Mouse (Mus musculus) hindbrain, embryonic 13.5 days (tissue): ENCODE data around the gene Mfge8. TPM values are rescaled to one million over a fixed set of nuclear protein-coding genes. Genes with fewer than 3 reads are reported as not detected.

Experiments
- ATAC-seq: fragments of 200-750 bp; cut with Nextera tagmentation; 2 replicates; pipeline ENCODE4 v1.8.0; 2017; ENCODE audit warnings: moderate TSS enrichment; ENCODE audit not compliant: low FRiP score
- H3K27ac ChIP-seq: fragments of 300-500 bp; sonication (generic); 2 replicates; pipeline ENCODE4 v1.5.1; 2015; ENCODE audit warnings: inconsistent platforms, mild to moderate bottlenecking, moderate library complexity
- H3K27me3 ChIP-seq: fragments of 300-500 bp; sonication (generic); 2 replicates; pipeline ENCODE4 v1.6.1; 2015; ENCODE audit warnings: mild to moderate bottlenecking, inconsistent platforms
- H3K36me3 ChIP-seq: fragments of 300-500 bp; sonication (generic); 2 replicates; pipeline ENCODE4 v1.6.1; 2015; ENCODE audit warnings: mild to moderate bottlenecking, inconsistent platforms
- H3K4me1 ChIP-seq: fragments of 300-500 bp; sonication (generic); replicated peaks from 2 replicates; pipeline ENCODE4 v1.6.1; 2015; ENCODE audit warnings: inconsistent platforms
- H3K4me2 ChIP-seq: fragments of 300-500 bp; sonication (generic); 2 replicates; pipeline ENCODE4 v1.6.1; 2015; ENCODE audit warnings: inconsistent platforms, mild to moderate bottlenecking, moderate library complexity
- H3K4me3 ChIP-seq: fragments of 300-500 bp; sonication (generic); 2 replicates; pipeline ENCODE4 v1.5.1; 2015; ENCODE audit warnings: mild to moderate bottlenecking, inconsistent platforms
- H3K9ac ChIP-seq: fragments of 300-500 bp; sonication (generic); 2 replicates; pipeline ENCODE4 v1.6.1; 2015; ENCODE audit warnings: mild to moderate bottlenecking, inconsistent platforms
- H3K9me3 ChIP-seq: fragments of 300-500 bp; sonication (generic); 2 replicates; pipeline ENCODE4 v1.6.1; 2016; ENCODE audit warnings: inconsistent platforms
- WGBS: fragments of 180-500 bp; shearing (Covaris S2); methylation state at CpG from one replicate; pipeline ENCODE4 v1.1.7; 2015; 5-methylcytosine and 5-hydroxymethylcytosine counted together
- polyA plus RNA-seq: library from polyadenylated mRNA; unstranded; fragments of >200 nt; fragmentation: Nextera tagmentation; extraction: Ambion mirVana; gene quantifications from 2 replicates; pipeline ENCODE4 v1.2.1, GENCODE M21; 2015

Gene Mfge8
- 86.5 and 97.8 TPM in 2 replicates for polyA plus RNA-seq

DNA sequence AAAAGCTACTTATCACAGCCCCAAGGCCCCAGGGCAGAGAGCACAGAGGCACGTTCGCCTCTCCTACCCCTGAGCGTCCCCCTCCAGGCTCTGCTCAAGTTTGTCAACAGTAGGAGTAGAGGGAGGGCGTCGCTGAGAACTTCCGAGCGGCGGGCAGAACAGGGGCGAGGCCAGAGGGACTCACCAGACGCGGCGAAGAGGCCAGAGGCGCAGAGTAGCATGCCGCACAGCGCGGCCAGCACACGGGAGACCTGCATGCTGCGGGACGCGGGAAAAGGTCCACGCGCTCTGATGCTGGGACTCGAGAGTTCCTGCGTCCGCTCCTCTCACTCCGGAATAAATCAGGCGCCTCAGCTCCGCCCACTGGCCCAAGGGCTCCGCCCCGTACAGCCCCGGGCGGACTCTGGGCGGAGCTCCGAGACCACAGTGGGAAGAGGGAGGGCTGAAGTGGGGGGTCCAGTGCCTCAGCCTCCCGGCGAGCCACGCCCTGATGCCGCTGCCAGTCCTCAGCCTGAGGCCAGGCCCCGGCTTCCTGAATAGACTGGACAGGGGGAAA is at the start of gene Mfge8:
TSS of gene Mfge8 (minus strand) at position 350 of the 556 bp plus-strand sequence.
- under 1% methylated on average over 39 of the region's 39 CpGs for WGBS
- Histone ChIP-seq H3K9me3 (no peaks in the 10 kb centered on the region), H3K9ac (peak within 1 kb of the TSS; percentile 69), H3K4me3 (peak within 1 kb of the TSS; percentile 54), H3K36me3 (no peaks in the 10 kb centered on the region), H3K4me2 (peak within 1 kb of the TSS; percentile 90), H3K4me1 (peaks cover 23% of the 10 kb centered on the region), H3K27ac (peak within 1 kb of the TSS; percentile 13; the same call in 1 of the 2 replicates), H3K27me3 (peaks cover 8% of the 10 kb centered on the region; the same call in 1 of the 2 replicates)
- peak; percentile 92 for ATAC-seq

- 0 out of 2 replicates have a peak overlapping the region, but pooled peaks have one; percentile 1 for H3K9ac ChIP-seq
- peak; percentile 94 for ATAC-seq
These were observed 45.9 kb upstream of the Mfge8 start for GRCm38 (mm10) chr7:79194560-79195413.

GRCm38 (mm10) chr7:79193936-79194335 is 45.1 kb upstream of the Mfge8 start:
- peaks cover 30% of the 10 kb centered on the region for H3K4me1 ChIP-seq
- H3K27me3 ChIP-seq: no peaks in the 10 kb centered on the region
- H3K4me2 ChIP-seq: no peak overlapping the region
- H3K9me3 ChIP-seq: no peaks in the 10 kb centered on the region
- peak overlapping the region; percentile 80 for H3K27ac ChIP-seq
- WGBS: 75% methylated on average over 5 of the region's 5 CpGs
- ATAC-seq: no peak
- no peak overlapping the region for H3K4me3 ChIP-seq
- no peaks in the 10 kb centered on the region for H3K36me3 ChIP-seq
- no peak overlapping the region for H3K9ac ChIP-seq

More at GRCm38 (mm10) chr7:79194560-79195413, 45.9 kb upstream of the Mfge8 start:
- Histone ChIP-seq H3K4me1 (peaks cover 24% of the 10 kb centered on the region), H3K27me3 (no peaks in the 10 kb centered on the region), H3K27ac (peak overlapping the region; percentile 80), H3K4me2 (no peak overlapping the region), H3K36me3 (no peaks in the 10 kb centered on the region), H3K4me3 (no peak overlapping the region), H3K9me3 (no peaks in the 10 kb centered on the region)
- 64% methylated on average over 16 of the region's 16 CpGs for WGBS

GRCm38 (mm10) chr7:79191501-79191900 is 42.6 kb upstream of the Mfge8 start:
- WGBS: 64% methylated on average over 5 of the region's 5 CpGs
- Histone ChIP-seq H3K4me2 (no peak overlapping the region), H3K36me3 (no peaks in the 10 kb centered on the region), H3K27me3 (no peaks in the 10 kb centered on the region), H3K4me1 (peaks cover 30% of the 10 kb centered on the region), H3K9ac (no peak overlapping the region), H3K9me3 (no peaks in the 10 kb centered on the region), H3K4me3 (no peak overlapping the region), H3K27ac (no peak overlapping the region)
- no peak for ATAC-seq

DNA sequence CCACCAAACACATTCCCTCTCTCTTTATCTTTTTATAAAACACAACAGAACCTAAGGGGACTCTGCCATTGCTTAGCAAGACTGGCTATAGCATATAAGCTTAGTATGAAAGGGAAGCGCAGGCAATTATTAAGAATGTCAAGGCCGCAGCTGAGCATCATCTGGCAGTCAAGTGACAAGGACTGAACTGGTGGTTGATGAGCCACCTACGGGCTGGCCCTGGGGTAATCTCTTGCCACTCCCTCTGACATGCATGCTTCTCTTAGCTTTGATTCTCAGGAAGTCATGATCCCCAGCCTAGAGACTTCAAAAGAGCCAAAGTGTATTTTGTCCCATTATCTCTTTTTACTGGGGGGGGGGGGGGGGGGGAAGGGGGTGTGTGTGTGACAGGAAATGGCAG is 41.7 kb upstream of the Mfge8 start:
- H3K27me3 ChIP-seq: no peaks in the 10 kb centered on the region
- no peak for ATAC-seq
- no peak overlapping the region for H3K9ac ChIP-seq
- H3K4me1 ChIP-seq: peaks cover 30% of the 10 kb centered on the region
- H3K4me2 ChIP-seq: no peak overlapping the region
- H3K36me3 ChIP-seq: no peaks in the 10 kb centered on the region
- WGBS: 41% methylated on average over 3 of the region's 3 CpGs
- H3K27ac ChIP-seq: no peak overlapping the region; the same call in 1 of the 2 replicates
- no peaks in the 10 kb centered on the region for H3K9me3 ChIP-seq
- no peak overlapping the region for H3K4me3 ChIP-seq

- WGBS: 32% methylated on average over 3 of the region's 5 CpGs
- Histone ChIP-seq H3K27ac (no peak overlapping the region), H3K9ac (no peak overlapping the region), H3K4me3 (no peak overlapping the region), H3K36me3 (no peaks in the 10 kb centered on the region), H3K9me3 (no peaks in the 10 kb centered on the region), H3K4me1 (peaks cover 18% of the 10 kb centered on the region), H3K4me2 (no peak overlapping the region), H3K27me3 (no peaks in the 10 kb centered on the region)
- ATAC-seq: no peak
These were observed 40.4 kb upstream of the Mfge8 start for GRCm38 (mm10) chr7:79189211-79189610.

DNA sequence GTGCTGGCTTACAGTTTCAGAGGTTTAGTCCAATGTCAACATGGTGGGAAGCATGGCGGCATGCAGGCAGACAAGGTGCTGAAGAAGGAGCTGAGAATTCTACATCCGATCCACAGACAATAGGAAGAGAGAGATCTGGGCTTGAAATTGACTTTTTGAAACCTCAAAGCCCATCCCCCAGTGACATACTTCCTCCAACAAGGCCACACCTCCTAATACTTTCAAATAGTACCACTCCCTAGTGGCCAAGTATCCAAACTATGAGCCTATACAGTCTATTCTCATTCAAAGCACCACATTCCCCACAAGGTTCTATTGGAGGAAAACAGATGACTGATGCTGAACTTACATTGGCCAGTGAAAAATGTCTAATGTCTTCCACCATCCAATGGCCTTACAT is 38.7 kb upstream of the Mfge8 start:
- no peak for ATAC-seq
- Histone ChIP-seq H3K4me3 (no peak overlapping the region), H3K27ac (no peak overlapping the region), H3K9me3 (no peaks in the 10 kb centered on the region), H3K4me2 (no peak overlapping the region), H3K27me3 (no peaks in the 10 kb centered on the region), H3K9ac (no peak overlapping the region), H3K36me3 (no peaks in the 10 kb centered on the region), H3K4me1 (peaks cover 16% of the 10 kb centered on the region)
- WGBS: 96% methylated on average over 2 of the region's 2 CpGs

DNA sequence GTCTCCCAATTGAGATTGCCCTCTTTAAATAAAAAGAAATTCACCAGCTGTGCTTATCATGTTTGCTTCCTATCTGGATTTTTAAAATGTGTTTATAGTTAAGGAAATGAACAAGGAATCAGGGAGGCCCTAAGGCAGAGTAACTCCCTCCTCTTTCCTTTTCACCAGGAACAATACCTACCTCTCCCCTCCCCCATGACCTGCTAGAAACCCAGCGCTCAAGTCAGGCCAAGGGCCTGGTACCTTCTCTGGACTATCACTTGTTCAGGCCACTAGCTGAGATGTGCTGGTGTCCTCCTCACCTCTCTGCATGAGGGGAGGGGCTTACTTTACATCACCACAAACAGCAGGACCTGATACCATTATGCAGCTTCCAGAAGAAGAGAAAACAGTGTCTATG is 34.6 kb upstream of the Mfge8 start:
- 76% methylated on average over 1 of the region's 1 CpGs for WGBS
- Histone ChIP-seq H3K4me3 (no peak overlapping the region), H3K27me3 (no peaks in the 10 kb centered on the region), H3K36me3 (no peaks in the 10 kb centered on the region), H3K4me1 (no peaks in the 10 kb centered on the region), H3K9me3 (no peaks in the 10 kb centered on the region), H3K4me2 (no peak overlapping the region), H3K27ac (no peak overlapping the region), H3K9ac (no peak overlapping the region)
- ATAC-seq: no peak

GRCm38 (mm10) chr7:79173800-79174199 is 24.9 kb upstream of the Mfge8 start:
- 86% methylated on average over 3 of the region's 3 CpGs for WGBS
- Histone ChIP-seq H3K4me3 (no peak overlapping the region), H3K27ac (no peak overlapping the region), H3K9me3 (no peaks in the 10 kb centered on the region), H3K9ac (no peak overlapping the region), H3K36me3 (no peaks in the 10 kb centered on the region), H3K4me2 (no peak overlapping the region), H3K4me1 (no peaks in the 10 kb centered on the region), H3K27me3 (no peaks in the 10 kb centered on the region)
- ATAC-seq: no peak

GRCm38 (mm10) chr7:79171782-79172181 is 22.9 kb upstream of the Mfge8 start:
- Histone ChIP-seq H3K4me1 (peaks cover 5% of the 10 kb centered on the region), H3K27me3 (no peaks in the 10 kb centered on the region), H3K27ac (no peak overlapping the region), H3K4me2 (no peak overlapping the region), H3K9me3 (0 out of 2 replicates have a peak, but pooled peaks cover 3% of the 10 kb centered on the region), H3K36me3 (no peaks in the 10 kb centered on the region), H3K4me3 (no peak overlapping the region), H3K9ac (no peak overlapping the region)
- ATAC-seq: no peak
- WGBS: 83% methylated on average over 1 of the region's 1 CpGs

- H3K27ac ChIP-seq: no peak overlapping the region
- H3K27me3 ChIP-seq: 0 out of 2 replicates have a peak, but pooled peaks cover 3% of the 10 kb centered on the region
- ATAC-seq: no peak
- H3K4me1 ChIP-seq: peaks cover 6% of the 10 kb centered on the region
- H3K9ac ChIP-seq: no peak overlapping the region
- no peaks in the 10 kb centered on the region for H3K36me3 ChIP-seq
- H3K4me2 ChIP-seq: no peak overlapping the region
- 38% methylated on average over 14 of the region's 14 CpGs for WGBS
- H3K9me3 ChIP-seq: 0 out of 2 replicates have a peak, but pooled peaks cover 3% of the 10 kb centered on the region
- H3K4me3 ChIP-seq: no peak overlapping the region
These were observed 18.2 kb upstream of the Mfge8 start for GRCm38 (mm10) chr7:79167006-79167562.

DNA sequence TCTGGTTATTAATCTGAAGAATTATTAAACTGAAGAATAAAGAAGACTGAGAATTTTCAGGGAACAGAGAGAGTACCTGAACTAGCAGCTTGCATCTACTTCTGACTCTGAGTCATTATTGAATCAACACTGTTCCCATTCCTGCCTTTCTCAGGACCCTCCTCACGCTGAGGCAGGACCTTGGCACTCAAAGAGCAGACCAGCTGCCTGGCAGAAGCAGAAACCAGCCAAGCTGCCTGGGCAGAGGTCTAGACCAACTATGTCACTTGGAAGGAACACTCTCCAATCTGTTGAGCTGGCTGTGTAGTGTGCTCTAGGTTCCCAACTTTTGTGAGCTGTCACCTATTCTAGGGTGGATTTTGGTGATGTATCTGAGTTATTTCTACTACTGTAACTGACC is 10.5 kb upstream of the Mfge8 start:
- 64% methylated on average over 1 of the region's 1 CpGs for WGBS
- Histone ChIP-seq H3K4me1 (no peaks in the 10 kb centered on the region), H3K27me3 (peaks cover 2% of the 10 kb centered on the region; the same call in 1 of the 2 replicates), H3K9ac (no peak overlapping the region), H3K27ac (no peak overlapping the region), H3K4me3 (no peak overlapping the region), H3K9me3 (no peaks in the 10 kb centered on the region), H3K36me3 (no peaks in the 10 kb centered on the region), H3K4me2 (no peak overlapping the region)
- ATAC-seq: no peak
